Mouse (Mus musculus): Measurements from ENCODE around the gene Gal3st4.

GRCm38 (mm10) chr5:138258078-138258477, 14.6 kb downstream of the Gal3st4 start:
- no peak for TF ChIP-seq CTCF (IDR thresholded peaks at IDR 0.05; ENCODE audit: borderline replicate concordance, insufficient read depth, low read depth, low read length)
- TF ChIP-seq POLR2A (IDR thresholded peaks at IDR 0.05; ENCODE audit: borderline replicate concordance, insufficient read depth, low read length): no peak

All from cerebellum, adult 2 months (tissue).